Mouse (Mus musculus) liver, adult 2 months (tissue): ENCODE measurements around the gene Phactr2.

ENCODE experiments used
- CTCF ChIP-seq: fragments of 200-500 bp; IDR thresholded peaks from 2 replicates; pipeline ENCODE4 v1.5.1; 2011; ENCODE audit warnings: low read depth, low read length, control low read depth
- POLR2A ChIP-seq: fragments of 200-500 bp; IDR thresholded peaks from 2 replicates; pipeline ENCODE4 v1.6.1; 2011; ENCODE audit warnings: low read length, control low read depth; ENCODE audit not compliant: insufficient read depth; ENCODE audit errors: extremely low read depth

GRCm38 (mm10) chr10:13323139-13323805 is 150.9 kb downstream of the Phactr2 start:
- no peak for TF ChIP-seq CTCF
- no peak for TF ChIP-seq POLR2A
